ENCODE assay signal across 13 mouse cellular contexts in genomic region chr16:95064423-95064822, GRCm38 (mm10).
DNase-seq lines count a peak whose midpoint lies in the region; ATAC-seq and TF ChIP-seq lines count a peak whose summit lies in the region.
"Had no signal": no experiment of that assay in that cellular context is flagged by ENCODE, and none has a peak within 500 bp of the region (broad histone marks: within the 10 kb centered on the region; RNA-seq: fewer than 3 reads in every experiment).

No protein-coding gene starts in this region.

- TF ChIP-seq CTCF in brain, embryonic 14.5 days (IDR thresholded peaks at IDR 0.05; ENCODE audit: borderline replicate concordance, extremely low read depth, insufficient read depth, insufficient read length) = no peak

- ATAC-seq in megakaryocyte-erythroid progenitor cell, adult 5-6 weeks (replicated peaks; ENCODE audit: low FRiP score, low TSS enrichment, poor library complexity, severe bottlenecking) = no peak
- ATAC-seq: intestine, embryonic 15.5 days had no signal

- peak; percentile 5 to 7 for DNase-seq in layer of hippocampus, adult 8-10 months (ENCODE audit: low spot score in 2 of 2)
- no peak for DNase-seq in layer of hippocampus, postnatal 14 days (ENCODE audit: low spot score in 2 of 2)
- peak; percentile 55 for DNase-seq in brain, embryonic 14.5 days (ENCODE audit: low read depth)
- peak; percentile 97 for DNase-seq in cerebellum, adult 11-12 months
- peak; percentile 95 to 97 for DNase-seq in cerebellum, postnatal 25 days
- no peak for DNase-seq in spleen, postnatal 36 days (ENCODE audit: low spot score in 2 of 2)
- DNase-seq: gastrocnemius, postnatal 10 days; lung, adult 18-20 months; lung, postnatal 36 days; spleen, adult 18-20 months; thymus, adult 2 months had no signal

- TF ChIP-seq POLR2A in brain, embryonic 14.5 days (IDR thresholded peaks at IDR 0.05; ENCODE audit: borderline replicate concordance, extremely low read depth, insufficient read depth, insufficient read length, poor library complexity, severe bottlenecking) = no peak

Comparison
In these comparisons a context has a peak if more than half of its experiments do, and no peak if none do; other contexts are left out.
1. DNase-seq: peak in layer of hippocampus, adult 8-10 months (2 of 2), brain, embryonic 14.5 days (single experiment), cerebellum, adult 11-12 months (single experiment) and cerebellum, postnatal 25 days (2 of 2); none in layer of hippocampus, postnatal 14 days (0 of 2) and spleen, postnatal 36 days (0 of 2).